ENCODE assay signal across 17 mouse cellular contexts in genomic region chr7:77303227-77303626, GRCm38 (mm10).
DNase-seq lines count a peak whose midpoint lies in the region; ATAC-seq and TF ChIP-seq lines count a peak whose summit lies in the region.
"Had no signal": no experiment of that assay in that cellular context is flagged by ENCODE, and none has a peak within 500 bp of the region (broad histone marks: within the 10 kb centered on the region; RNA-seq: fewer than 3 reads in every experiment).

No protein-coding gene starts in this region.

- no peaks in the 10 kb centered on the region for H3K36me3 ChIP-seq in heart, embryonic 10.5 days
- no peaks in the 10 kb centered on the region for H3K36me3 ChIP-seq in midbrain, postnatal 0 days (ENCODE audit: insufficient read depth, low read length)
- H3K36me3 ChIP-seq: embryonic facial prominence, embryonic 15.5 days; liver, embryonic 13.5 days had no signal

- no peaks in the 10 kb centered on the region for H3K27me3 ChIP-seq in heart, embryonic 10.5 days (ENCODE audit: insufficient read depth, poor library complexity, severe bottlenecking)
- H3K27me3 ChIP-seq in midbrain, postnatal 0 days (ENCODE audit: insufficient read depth, low read length), result no peaks in the 10 kb centered on the region
- H3K27me3 ChIP-seq: embryonic facial prominence, embryonic 15.5 days; liver, embryonic 13.5 days; megakaryocyte, embryonic 14.5 days; Patski had no signal

- H3K4me2 ChIP-seq in midbrain, postnatal 0 days (ENCODE audit: low read depth, low read length, poor library complexity, severe bottlenecking), result no peak overlapping the region
- H3K4me2 ChIP-seq: liver, embryonic 13.5 days had no signal

- no peaks in the 10 kb centered on the region for H3K9me3 ChIP-seq in heart, embryonic 10.5 days
- no peaks in the 10 kb centered on the region for H3K9me3 ChIP-seq in midbrain, postnatal 0 days (ENCODE audit: low read length)
- H3K9me3 ChIP-seq: embryonic facial prominence, embryonic 15.5 days; liver, embryonic 13.5 days; megakaryocyte, embryonic 14.5 days had no signal

- TF ChIP-seq CTCF in midbrain, postnatal 0 days (IDR thresholded peaks at IDR 0.05), result no peak

- no peaks in the 10 kb centered on the region for H3K4me1 ChIP-seq in heart, embryonic 10.5 days
- no peaks in the 10 kb centered on the region for H3K4me1 ChIP-seq in midbrain, postnatal 0 days (ENCODE audit: insufficient read depth, low read length)
- H3K4me1 ChIP-seq: embryonic facial prominence, embryonic 15.5 days; liver, embryonic 13.5 days; megakaryocyte, embryonic 14.5 days had no signal

- H3K9ac ChIP-seq in midbrain, postnatal 0 days (replicated peaks; ENCODE audit: low read length, poor library complexity, severe bottlenecking), result no peak overlapping the region
- H3K9ac ChIP-seq: embryonic facial prominence, embryonic 15.5 days; liver, embryonic 13.5 days had no signal

- H3K4me3 ChIP-seq in heart, embryonic 10.5 days, result no peak overlapping the region; the same call in 1 of the 2 replicates
- no peak overlapping the region for H3K4me3 ChIP-seq in midbrain, postnatal 0 days (ENCODE audit: low read depth, low read length)
- H3K4me3 ChIP-seq: embryonic facial prominence, embryonic 15.5 days; liver, embryonic 13.5 days; megakaryocyte, embryonic 14.5 days had no signal

- peak; percentile 30 for DNase-seq in heart, adult 11 months
- no peak for DNase-seq in heart, embryonic 10.5 days (ENCODE audit: low spot score)
- DNase-seq in kidney, adult 11 months, result peak; percentile 11
- DNase-seq in kidney, adult 18-20 months, result no peak
- peak; percentile 87 for DNase-seq in R1 (ENCODE audit: low read depth, low spot score)
- peak; percentile 1 for DNase-seq in kidney, postnatal 14 days
- no peak for DNase-seq in midbrain, postnatal 0 days (ENCODE audit: low spot score)
- no peak for DNase-seq in gastrocnemius, adult 8-10 months (ENCODE audit: low spot score in 2 of 2)
- DNase-seq: cerebellum, adult 11 months; heart, postnatal 14 days; liver, embryonic 13.5 days; right cerebral cortex, postnatal 14 days; thymus, postnatal 25 days had no signal

- ATAC-seq in midbrain, postnatal 0 days (ENCODE audit: low FRiP score), result no peak
- ATAC-seq: lung, postnatal 0 days had no signal

- no peak overlapping the region; the same call in 1 of the 2 replicates for H3K27ac ChIP-seq in heart, embryonic 10.5 days
- H3K27ac ChIP-seq in midbrain, postnatal 0 days (ENCODE audit: low read depth, low read length), result no peak overlapping the region
- H3K27ac ChIP-seq: embryonic facial prominence, embryonic 15.5 days; liver, embryonic 13.5 days had no signal

- WGBS in heart, embryonic 10.5 days, result 42% methylated on average over 3 of the region's 3 CpGs
- 44% methylated on average over 3 of the region's 3 CpGs for WGBS in midbrain, postnatal 0 days

Comparison
In these comparisons a context has a peak if more than half of its experiments do, and no peak if none do; other contexts are left out.
1. DNase-seq: peak in heart, adult 11 months (single experiment), kidney, adult 11 months (single experiment), R1 (single experiment) and kidney, postnatal 14 days (single experiment); none in heart, embryonic 10.5 days (single experiment), kidney, adult 18-20 months (single experiment), midbrain, postnatal 0 days (single experiment) and gastrocnemius, adult 8-10 months (0 of 2).